Mouse (Mus musculus): ENCODE results near the gene Ctsh.

- no peak for TF ChIP-seq CTCF (IDR thresholded peaks at IDR 0.05; ENCODE audit: borderline replicate concordance, insufficient read depth, low read depth, low read length)
- peak; percentile 44; the same call in 1 of the 2 replicates for TF ChIP-seq POLR2A (IDR thresholded peaks at IDR 0.05; ENCODE audit: borderline replicate concordance, insufficient read depth, low read length)
These were observed 60.8 kb downstream of the Ctsh start, which contains the start of gene Morf4l1 for GRCm38 (mm10) chr9:90114567-90115307.
